Mouse (Mus musculus) adrenal gland, postnatal 10 days (tissue): ENCODE results near the gene Gm20518. TPM values are rescaled to one million over a fixed set of nuclear protein-coding genes. Genes with fewer than 3 reads are reported as not detected.
A peak's percentile ranks its signal among the peaks of the same experiment; 100 is the strongest.

Experiments used
- DNase-seq: peaks from one replicate; pipeline ENCODE4 v3.0.0; 2021; ENCODE audit warnings: mixed read lengths
- total RNA-seq, 2 experiments: library from RNA; stranded (reverse); gene quantifications; 2 replicates each; pipeline ENCODE4 v1.2.3; 2021

The Gm20518 gene
- total RNA-seq, 2 experiments from 2014 or later = 0.18 to 0.30 TPM

DNA sequence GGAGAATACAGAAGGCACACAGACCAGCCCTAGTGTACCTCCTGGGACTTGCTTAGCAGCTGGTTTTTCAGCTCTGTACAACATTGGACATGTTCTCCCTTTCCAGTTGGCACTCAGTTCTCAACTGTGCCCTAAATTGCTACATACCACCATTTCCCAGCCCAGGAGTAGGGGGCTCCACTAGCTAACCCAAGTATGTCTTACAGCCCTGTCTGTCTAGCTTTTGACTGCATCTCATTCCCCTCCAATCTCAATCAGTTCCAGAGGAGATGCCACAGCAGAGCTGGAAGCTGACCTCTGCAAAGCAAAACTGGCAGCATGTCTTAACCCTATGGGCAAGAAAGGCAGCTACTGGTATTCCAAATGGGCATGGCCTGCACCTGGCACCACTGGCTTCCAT lies 4.6 kb upstream of the Gm20518 start:
- no peak for DNase-seq

GRCm38 (mm10) chr16:17893923-17894322 lies 2.5 kb upstream of the Gm20518 start, which contains the start of gene Tssk1:
Gene Tssk1 (plus strand): TSS chr16:17894223.
- no peak for DNase-seq

DNA sequence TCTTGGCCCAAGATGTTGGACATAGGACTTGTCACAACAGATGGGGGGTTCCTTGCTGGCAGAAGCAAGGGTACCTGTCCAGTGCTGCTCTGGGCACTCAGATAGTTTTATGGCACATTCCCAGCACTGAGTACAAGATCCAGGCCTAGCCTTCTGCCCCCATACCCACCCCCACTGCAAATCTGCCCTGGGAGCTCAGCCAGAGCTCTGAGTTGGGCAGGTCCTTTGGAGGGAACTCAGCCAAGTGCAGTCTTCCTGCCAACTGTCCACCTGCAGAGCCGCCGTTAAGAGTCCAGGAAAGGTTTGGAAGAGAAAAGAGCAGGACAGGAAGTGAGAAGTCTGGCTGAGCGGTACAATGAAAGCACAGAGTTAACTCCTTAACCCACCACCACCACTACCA lies 1.1 kb upstream of the Gm20518 start:
- peak; percentile 60 for DNase-seq

DNA sequence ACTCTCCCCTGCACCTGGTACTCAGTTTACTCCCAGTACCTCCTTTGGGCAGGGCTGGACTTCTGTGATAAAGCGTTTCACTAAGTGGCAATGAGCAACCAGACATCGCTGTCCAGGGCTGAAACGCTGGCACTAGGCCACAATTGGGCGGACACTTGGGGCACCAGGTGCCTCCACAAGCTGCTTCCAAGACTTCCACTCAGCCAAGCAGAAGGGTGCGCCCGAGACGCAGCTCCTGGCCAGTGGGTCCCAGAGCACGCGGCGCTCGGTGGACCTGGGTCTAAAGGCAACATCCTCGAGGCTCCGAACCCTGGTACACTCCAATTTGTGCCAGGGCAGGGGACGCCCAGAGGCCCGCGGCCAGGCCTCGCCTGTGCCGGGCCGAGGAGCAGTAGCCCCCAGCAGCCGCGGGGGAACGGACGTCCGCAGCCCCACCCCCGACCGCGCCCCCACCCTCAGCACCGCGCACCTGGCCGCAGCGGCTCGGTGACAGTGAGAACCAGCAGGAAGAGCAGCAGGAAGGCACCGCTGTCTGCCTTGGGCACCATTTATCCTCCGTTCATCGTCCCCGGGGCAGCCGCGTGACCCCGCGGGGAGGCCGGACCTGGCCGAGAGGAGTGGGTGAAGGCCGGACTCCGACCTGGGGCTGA lies 429 bp downstream of the Gm20518 start:
- DNase-seq = peak; percentile 92

- no peak for DNase-seq
These were observed 1.1 kb downstream of the Gm20518 start for GRCm38 (mm10) chr16:17890342-17890727.

- DNase-seq = no peak
These were observed 1.7 kb downstream of the Gm20518 start for GRCm38 (mm10) chr16:17889689-17890341.

DNA sequence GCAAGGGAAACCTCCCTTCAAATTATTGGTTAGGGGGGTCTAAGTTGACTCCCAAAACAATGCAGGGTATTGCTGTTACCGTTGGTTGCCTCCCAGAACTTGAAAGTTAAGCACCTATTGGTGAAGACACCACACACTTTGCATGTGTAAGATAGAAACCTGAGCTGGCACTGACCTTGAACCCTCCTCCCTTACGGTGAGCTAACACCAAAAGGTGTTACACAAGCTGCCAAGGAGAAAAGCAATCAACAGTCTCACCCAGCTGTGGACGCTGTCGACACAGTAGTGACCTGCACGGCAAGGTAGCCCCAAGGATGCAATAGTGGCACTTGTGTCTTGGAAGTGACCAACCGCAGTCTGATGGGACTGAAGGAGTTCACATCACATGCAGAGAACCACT lies 7.4 kb downstream of the Gm20518 start:
- DNase-seq = no peak

DNA sequence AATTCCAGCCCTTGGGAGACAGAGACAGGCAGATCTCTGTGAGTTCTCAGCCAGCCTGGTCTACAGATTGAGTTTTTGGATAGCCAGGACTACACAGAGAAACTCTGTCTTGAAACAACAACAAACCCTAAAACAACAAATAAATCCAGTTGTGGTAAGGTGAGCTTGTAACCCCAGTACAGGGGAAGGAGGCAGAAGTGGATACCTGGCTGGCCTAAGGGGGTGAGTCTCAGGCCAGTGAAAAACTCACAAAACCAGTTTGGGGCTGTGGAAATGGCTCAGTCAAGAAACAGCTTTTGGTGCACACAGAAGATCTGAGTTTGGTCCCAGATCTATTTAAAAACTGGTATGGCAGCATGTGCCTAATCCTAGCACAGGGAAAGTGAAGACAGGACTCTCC lies 9.3 kb downstream of the Gm20518 start:
- DNase-seq = no peak

DNA sequence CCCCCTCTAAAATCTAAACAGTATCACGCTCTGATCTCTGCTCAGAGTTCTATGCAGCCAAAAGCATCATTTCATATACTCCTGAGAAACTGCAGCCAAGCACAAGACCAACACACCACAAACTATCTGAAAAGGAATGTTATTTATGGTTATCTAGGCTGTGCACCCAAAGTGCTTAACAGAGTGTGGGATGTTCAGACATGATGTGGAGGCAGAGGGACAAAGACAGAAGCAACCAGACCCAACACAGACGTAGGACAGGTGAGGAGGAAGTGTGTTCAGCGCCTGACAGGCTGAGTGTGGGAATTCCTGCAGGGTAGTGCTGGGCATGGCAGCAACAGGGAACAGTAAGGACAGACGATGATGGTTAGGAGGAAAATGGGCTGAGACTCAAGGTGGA lies 11.9 kb downstream of the Gm20518 start:
- no peak for DNase-seq

GRCm38 (mm10) chr16:17876096-17876495 lies 15.4 kb downstream of the Gm20518 start:
- no peak for DNase-seq

DNA sequence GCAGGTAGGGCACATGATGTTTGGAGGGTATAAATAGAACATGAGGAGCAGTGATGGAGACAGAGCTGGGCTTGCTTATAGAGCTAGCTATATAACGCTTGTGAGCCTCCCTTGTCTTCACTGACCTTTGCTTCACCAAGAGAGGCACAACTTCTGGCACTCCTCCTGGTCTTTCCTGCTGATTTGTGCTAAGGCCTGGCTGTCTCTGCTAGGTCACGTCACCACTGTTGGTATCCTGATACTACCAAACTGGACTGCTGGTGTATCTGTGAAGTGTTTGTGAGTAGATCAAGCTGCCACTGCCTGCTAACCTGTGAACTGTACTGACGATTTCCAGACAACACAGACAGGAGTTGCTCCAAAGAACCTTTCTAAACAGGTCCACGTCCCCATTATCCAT lies 16.3 kb downstream of the Gm20518 start:
- DNase-seq = no peak

- DNase-seq = no peak
These were observed 18.5 kb downstream of the Gm20518 start for GRCm38 (mm10) chr16:17872995-17873394.

DNA sequence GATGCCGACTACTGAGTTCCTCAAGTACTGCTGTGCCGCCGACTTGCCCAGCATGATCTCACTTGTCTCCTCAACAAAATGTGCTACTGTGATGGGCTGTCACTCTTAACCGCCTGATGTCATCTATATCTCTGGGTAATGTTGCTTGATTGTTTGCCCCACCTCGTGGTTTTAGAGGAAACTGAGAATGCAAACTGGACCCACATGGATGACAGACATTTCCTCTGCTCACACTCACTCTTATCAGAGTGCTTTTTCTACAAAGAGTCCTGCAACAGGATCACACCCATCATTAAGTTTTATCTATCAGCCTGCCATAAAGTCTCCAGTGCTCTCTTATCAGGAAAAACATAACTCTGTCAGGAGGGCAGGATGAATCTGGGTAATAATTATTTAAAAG lies 20.2 kb downstream of the Gm20518 start:
- DNase-seq = no peak

GRCm38 (mm10) chr16:17865770-17866169 lies 25.7 kb downstream of the Gm20518 start:
- no peak for DNase-seq

DNA sequence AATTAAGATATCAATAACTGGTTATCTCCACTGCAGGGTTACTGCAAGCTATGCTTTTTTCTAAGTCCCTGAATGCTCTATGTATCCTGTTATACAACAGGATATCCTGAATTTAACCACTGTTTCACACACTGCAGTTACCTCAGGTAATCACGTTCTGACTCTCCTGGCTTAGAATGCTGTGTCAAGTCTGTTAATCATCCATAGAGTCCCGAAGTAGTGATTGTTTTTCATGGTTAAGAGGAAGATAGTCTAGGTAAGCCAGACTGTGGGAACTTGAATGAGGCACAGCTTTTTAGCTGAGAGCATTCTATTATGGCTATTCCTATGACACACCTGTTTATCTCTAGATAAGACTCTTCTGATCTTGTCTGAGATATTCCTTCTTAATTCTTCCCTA lies 26.2 kb downstream of the Gm20518 start:
- DNase-seq = no peak

GRCm38 (mm10) chr16:17858592-17858991 lies 32.9 kb downstream of the Gm20518 start:
- no peak for DNase-seq

- DNase-seq = no peak
These were observed 34.3 kb downstream of the Gm20518 start for GRCm38 (mm10) chr16:17857157-17857556.

DNA sequence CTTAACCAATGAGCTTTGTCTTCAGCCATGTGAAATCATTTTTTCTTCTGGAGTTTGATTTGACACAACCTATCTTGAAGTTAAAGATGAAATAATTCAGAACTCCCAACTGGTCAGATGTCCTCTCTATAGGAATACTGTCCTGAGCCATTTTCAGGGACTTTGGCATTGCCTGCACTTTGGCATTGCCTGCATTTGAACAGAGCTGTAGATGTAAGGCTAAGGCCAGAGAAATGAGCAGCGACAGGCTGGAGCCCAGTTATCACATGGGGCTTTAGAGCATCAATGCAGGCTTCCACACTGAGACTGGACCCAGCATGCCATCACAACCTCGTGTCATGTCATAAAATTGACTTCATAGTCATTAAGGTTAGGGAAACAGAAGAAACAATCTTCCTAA lies 38.2 kb downstream of the Gm20518 start:
- no peak for DNase-seq

DNA sequence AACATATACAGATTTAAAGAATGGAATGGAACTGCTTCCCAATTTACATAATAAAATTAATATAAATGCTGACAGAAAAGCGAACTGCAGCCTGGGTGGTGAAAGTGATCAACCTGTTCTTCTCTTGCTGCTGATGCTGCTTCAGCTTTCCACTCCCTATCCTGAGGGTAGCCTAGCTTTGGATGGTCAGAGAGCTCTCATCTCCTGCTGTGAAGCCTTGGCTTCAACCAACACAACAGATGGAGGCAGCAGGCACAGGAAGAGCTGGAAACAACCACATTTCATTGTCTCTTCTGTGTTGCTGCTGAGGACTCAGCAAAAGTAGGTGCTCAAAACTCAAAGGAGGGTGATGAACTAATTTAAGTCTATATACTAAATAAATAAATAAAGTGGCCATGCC lies 39.6 kb downstream of the Gm20518 start:
- DNase-seq = no peak

GRCm38 (mm10) chr16:17851331-17851730 lies 40.1 kb downstream of the Gm20518 start:
- DNase-seq = no peak

DNA sequence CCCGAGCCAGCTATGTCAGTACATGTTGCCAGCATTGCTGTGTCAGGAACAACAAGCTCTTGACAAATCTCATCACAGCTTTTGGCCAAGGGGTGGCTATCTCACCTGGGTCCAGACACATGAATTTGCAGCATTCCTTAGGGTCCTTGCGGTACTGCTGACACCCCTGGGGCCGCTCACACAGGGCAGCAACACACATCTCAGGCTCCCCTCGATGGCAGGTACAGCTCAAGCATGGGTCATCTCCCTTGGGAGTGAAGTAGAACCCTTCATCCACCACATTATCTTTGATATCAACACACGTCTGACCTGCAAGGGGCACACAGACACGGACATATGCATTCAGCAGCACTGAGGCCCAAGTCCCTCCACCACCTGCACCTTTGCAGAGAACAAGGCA lies 42.0 kb downstream of the Gm20518 start:
- no peak for DNase-seq

GRCm38 (mm10) chr16:17848928-17849327 lies 42.5 kb downstream of the Gm20518 start:
- DNase-seq = peak; percentile 33

DNA sequence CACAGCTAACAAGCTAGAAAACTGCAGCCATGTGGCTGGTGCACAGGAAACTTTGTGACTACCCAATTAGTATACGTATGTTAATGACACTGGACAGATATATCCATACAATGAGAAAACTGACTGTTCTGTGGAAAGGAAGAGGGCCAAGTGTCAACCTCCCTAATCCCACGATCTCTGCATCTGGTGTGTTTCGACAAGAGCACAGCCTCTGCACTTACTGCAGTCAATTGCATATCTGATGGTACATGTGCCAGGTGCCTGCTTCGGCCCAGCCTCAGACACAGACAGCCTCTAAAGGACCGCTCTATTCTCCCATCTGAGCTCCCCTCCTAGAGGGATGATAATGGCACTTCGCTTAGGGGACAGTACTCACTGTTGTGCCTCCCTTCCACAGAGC lies 43.0 kb downstream of the Gm20518 start:
- DNase-seq = no peak

GRCm38 (mm10) chr16:17843701-17844365 lies 47.6 kb downstream of the Gm20518 start:
- DNase-seq = no peak
